Mouse (Mus musculus) cortical plate, adult 2 months (tissue): ENCODE results near the gene Ano8.

Experiments used
- CTCF ChIP-seq: fragments of 200-500 bp; IDR thresholded peaks from 2 replicates; pipeline ENCODE4 v1.5.1; 2011; ENCODE audit warnings: mild to moderate bottlenecking, control low read depth, low read length; ENCODE audit not compliant: insufficient read depth; ENCODE audit errors: extremely low read depth
- POLR2A ChIP-seq: fragments of 200-500 bp; IDR thresholded peaks from 2 replicates; pipeline ENCODE4 v1.6.1; 2011; ENCODE audit warnings: mild to moderate bottlenecking, low read length, control low read depth; ENCODE audit not compliant: insufficient read depth; ENCODE audit errors: extremely low read depth

DNA sequence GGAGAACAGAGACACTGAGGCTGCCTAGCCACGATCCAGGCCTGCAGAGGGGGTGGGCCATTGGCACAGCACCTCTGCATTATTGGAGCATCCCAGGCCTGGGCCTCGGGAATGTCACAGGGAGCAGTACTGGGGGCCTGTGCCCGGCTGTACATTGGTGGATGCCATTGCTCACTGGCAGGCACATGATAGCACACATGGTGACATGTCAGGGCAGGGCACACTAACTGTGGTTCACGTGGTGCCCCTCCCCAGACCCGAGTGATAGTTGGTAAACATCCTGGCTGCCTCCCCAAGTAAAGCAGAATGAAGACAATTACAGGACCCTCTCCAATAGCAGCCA lies 14.9 kb downstream of the Ano8 start:
- TF ChIP-seq POLR2A, result no peak
- TF ChIP-seq CTCF, result no peak
